Mouse (Mus musculus) thymus, adult 2 months (tissue): ENCODE results near the gene Sestd1. TPM values are rescaled to one million over a fixed set of nuclear protein-coding genes. Genes with fewer than 3 reads are reported as not detected.

Source experiments
- DNase-seq: peaks from one replicate; pipeline ENCODE4 v3.0.0; 2021
- H3K27ac ChIP-seq: fragments of 200-500 bp; 2 replicates; pipeline ENCODE4 v1.5.1; 2012; ENCODE audit warnings: low read length, control low read depth; ENCODE audit not compliant: control insufficient read depth, insufficient read depth
- H3K27me3 ChIP-seq: fragments of 200-500 bp; 2 replicates; pipeline ENCODE4 v1.6.1; 2012; ENCODE audit warnings: mild to moderate bottlenecking, low read length, moderate library complexity, mixed read lengths; ENCODE audit not compliant: control insufficient read depth, insufficient read depth
- H3K36me3 ChIP-seq: fragments of 200-500 bp; 2 replicates; pipeline ENCODE4 v1.6.1; 2012; ENCODE audit warnings: mild to moderate bottlenecking, low read length, moderate library complexity; ENCODE audit not compliant: control insufficient read depth, insufficient read depth
- H3K4me1 ChIP-seq: fragments of 200-500 bp; replicated peaks from 2 replicates; pipeline ENCODE4 v1.6.1; 2012; ENCODE audit warnings: low read length; ENCODE audit not compliant: control insufficient read depth, insufficient read depth
- H3K4me3 ChIP-seq: fragments of 200-500 bp; 2 replicates; pipeline ENCODE4 v1.5.1; 2012; ENCODE audit warnings: mild to moderate bottlenecking, low read length, control low read depth, moderate library complexity; ENCODE audit not compliant: control insufficient read depth, insufficient read depth
- CTCF ChIP-seq: fragments of 200-500 bp; IDR thresholded peaks from 2 replicates; pipeline ENCODE4 v1.5.1; 2012; ENCODE audit warnings: mild to moderate bottlenecking, control low read depth, low read length, moderate library complexity, borderline replicate concordance; ENCODE audit not compliant: control insufficient read depth, poor library complexity, insufficient read depth; ENCODE audit errors: extremely low read depth
- POLR2A ChIP-seq: fragments of 200-500 bp; IDR thresholded peaks from 2 replicates; pipeline ENCODE4 v1.6.1; 2012; ENCODE audit warnings: mild to moderate bottlenecking, low read length, control low read depth, moderate library complexity; ENCODE audit not compliant: control insufficient read depth, poor library complexity, insufficient read depth; ENCODE audit errors: extremely low read depth
- WGBS: fragments of 180-500 bp; shearing (Covaris S2); methylation state at CpG from one replicate; pipeline ENCODE4 v1.1.7; 2018; 5-methylcytosine and 5-hydroxymethylcytosine counted together
- polyA plus RNA-seq: library from polyadenylated mRNA; depleted of rRNA; stranded (reverse); fragments of >200 nt; gene quantifications from 2 replicates; pipeline ENCODE4 v1.2.3, GENCODE M21; 2012

Gene Sestd1
- polyA plus RNA-seq, 1 experiment: 9.4 TPM

GRCm38 (mm10) chr2:77264550-77264949 lies 15.8 kb downstream of the Sestd1 start:
- WGBS: 38% methylated on average over 6 of the region's 6 CpGs
- Histone ChIP-seq H3K4me1 (peaks cover 30% of the 10 kb centered on the region), H3K27me3 (no peaks in the 10 kb centered on the region), H3K27ac (no peak overlapping the region), H3K4me3 (no peak overlapping the region), H3K36me3 (no peaks in the 10 kb centered on the region)
- DNase-seq: no peak
- TF ChIP-seq POLR2A (no peak), CTCF (no peak)

- H3K27ac ChIP-seq: no peak overlapping the region
- WGBS: 84% methylated on average over 11 of the region's 11 CpGs
- no peak for DNase-seq
Observed at GRCm38 (mm10) chr2:77263477-77264435, 16.6 kb downstream of the Sestd1 start.

GRCm38 (mm10) chr2:77260134-77260533 lies 20.3 kb downstream of the Sestd1 start:
- peaks cover 13% of the 10 kb centered on the region for H3K4me1 ChIP-seq
- no peak overlapping the region for H3K27ac ChIP-seq
- no peak overlapping the region for H3K4me3 ChIP-seq
- DNase-seq: no peak
- no peaks in the 10 kb centered on the region for H3K36me3 ChIP-seq
- TF ChIP-seq CTCF (no peak), POLR2A (no peak)
- 96% methylated on average over 4 of the region's 4 CpGs for WGBS
- no peaks in the 10 kb centered on the region for H3K27me3 ChIP-seq

More at GRCm38 (mm10) chr2:77263477-77264435, 16.6 kb downstream of the Sestd1 start:
- Histone ChIP-seq H3K4me3 (no peak overlapping the region), H3K27me3 (no peaks in the 10 kb centered on the region), H3K36me3 (no peaks in the 10 kb centered on the region), H3K4me1 (peaks cover 22% of the 10 kb centered on the region)
- TF ChIP-seq CTCF (no peak), POLR2A (no peak)

- Histone ChIP-seq H3K36me3 (no peaks in the 10 kb centered on the region), H3K27me3 (no peaks in the 10 kb centered on the region), H3K4me3 (no peak overlapping the region), H3K4me1 (peaks cover 8% of the 10 kb centered on the region; the same call in 1 of the 2 replicates), H3K27ac (no peak overlapping the region)
- DNase-seq: no peak
- TF ChIP-seq CTCF (no peak), POLR2A (no peak)
- 97% methylated on average over 6 of the region's 6 CpGs for WGBS
Observed at GRCm38 (mm10) chr2:77253227-77253626, 27.2 kb downstream of the Sestd1 start.

GRCm38 (mm10) chr2:77251736-77252135 lies 28.7 kb downstream of the Sestd1 start:
- no peaks in the 10 kb centered on the region for H3K36me3 ChIP-seq
- no peak overlapping the region for H3K4me3 ChIP-seq
- H3K27me3 ChIP-seq: no peaks in the 10 kb centered on the region
- 96% methylated on average over 6 of the region's 6 CpGs for WGBS
- DNase-seq: no peak
- TF ChIP-seq CTCF: no peak
- no peak for TF ChIP-seq POLR2A
- H3K27ac ChIP-seq: no peak overlapping the region
- peaks cover 13% of the 10 kb centered on the region; the same call in 1 of the 2 replicates for H3K4me1 ChIP-seq

- no peak for DNase-seq
- Histone ChIP-seq H3K4me3 (no peak overlapping the region), H3K4me1 (peaks cover 13% of the 10 kb centered on the region; the same call in 1 of the 2 replicates), H3K27me3 (no peaks in the 10 kb centered on the region), H3K27ac (0 out of 2 replicates have a peak overlapping the region, but pooled peaks have one; percentile 48), H3K36me3 (no peaks in the 10 kb centered on the region)
- TF ChIP-seq POLR2A (no peak), CTCF (no peak)
- whole genome bisulfite sequencing: 49% methylated on average over 8 of the region's 8 CpGs
Observed at GRCm38 (mm10) chr2:77249771-77250681, 30.4 kb downstream of the Sestd1 start.
